Mouse (Mus musculus) lung, postnatal 14 days (tissue): Measurements from ENCODE around the gene Tsacc.

ENCODE experiments used
- DNase-seq: peaks from one replicate; pipeline ENCODE4 v3.0.0; 2021

The Tsacc gene

DNA sequence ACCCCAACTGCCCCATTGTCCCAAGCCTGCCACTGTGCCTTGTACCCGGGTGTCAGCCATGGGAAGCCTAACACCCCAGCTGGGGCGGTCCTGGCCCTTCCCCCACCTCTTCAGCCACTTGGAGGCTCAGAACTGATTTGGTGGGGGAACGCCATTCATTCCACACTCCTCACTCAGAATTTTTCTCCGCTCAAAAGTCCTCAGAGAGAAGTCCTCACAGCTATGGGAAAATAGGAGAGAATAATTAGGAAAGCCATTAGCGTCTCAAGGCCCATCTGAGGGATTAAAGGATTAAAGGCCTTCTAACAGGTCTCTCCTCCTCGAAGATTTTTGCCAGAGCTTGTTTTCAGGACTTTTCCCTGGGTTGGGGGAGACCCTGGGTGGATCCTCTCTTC lies 59.6 kb downstream of the Tsacc start:
- DNase-seq, result no peak

DNA sequence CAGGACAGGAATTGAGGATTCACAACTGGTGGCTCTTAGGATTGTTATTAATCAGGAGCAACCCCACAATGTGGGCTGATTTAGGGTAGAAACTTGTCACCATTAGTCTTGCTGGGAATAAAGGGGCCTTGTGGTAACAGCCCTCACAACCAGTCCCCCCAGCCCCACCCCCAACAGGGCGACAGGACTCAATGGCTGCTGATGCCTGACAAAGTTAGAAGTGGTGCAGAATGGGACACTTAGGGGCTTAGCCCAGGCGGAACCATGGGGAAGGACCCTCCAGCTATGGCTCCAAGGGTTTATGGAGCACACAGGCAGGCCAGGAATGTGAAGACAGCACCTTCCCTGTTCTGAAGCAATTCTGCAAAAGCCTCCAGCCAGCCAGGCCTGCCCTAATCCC lies 61.2 kb downstream of the Tsacc start:
- no peak for DNase-seq

DNA sequence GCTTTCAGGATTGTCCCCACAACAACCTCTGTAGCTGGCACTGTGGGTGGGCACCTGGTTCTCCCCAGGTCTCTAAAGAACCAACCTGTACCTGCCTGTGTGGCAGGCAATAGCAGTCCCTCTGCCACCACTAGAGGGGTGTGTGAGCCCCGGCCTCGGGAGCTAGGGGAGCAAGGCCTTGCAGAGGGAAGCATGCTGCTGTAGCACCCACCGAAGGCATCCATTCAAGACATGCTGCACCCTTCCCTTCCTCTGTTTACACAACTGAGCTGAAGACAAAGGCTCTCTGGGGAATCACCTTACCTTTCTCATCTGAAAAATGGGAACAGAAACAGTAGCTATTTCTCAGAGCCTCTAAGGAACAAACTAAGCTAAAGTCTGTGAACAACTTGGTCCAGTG lies 61.6 kb downstream of the Tsacc start:
- no peak for DNase-seq

DNA sequence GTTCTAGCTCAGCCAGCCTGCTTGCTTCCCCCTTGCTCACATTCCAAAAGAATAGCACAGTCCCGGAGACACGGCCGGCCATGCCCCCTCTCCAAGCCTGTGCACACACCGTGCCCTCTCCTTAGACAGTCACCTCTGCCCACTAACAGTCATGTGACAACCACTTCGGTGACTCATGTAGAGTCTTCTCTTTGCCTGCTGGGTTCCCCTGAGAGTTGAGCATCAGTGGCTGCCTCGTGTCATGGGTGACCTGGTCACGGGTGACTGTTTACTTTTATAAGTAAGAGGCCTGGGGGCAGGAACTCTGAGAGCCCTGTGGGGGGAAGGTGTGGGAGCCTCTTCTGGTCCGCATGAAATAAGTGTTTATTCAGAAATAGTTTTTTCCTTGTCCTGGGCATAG lies 62.8 kb downstream of the Tsacc start:
- no peak for DNase-seq

DNA sequence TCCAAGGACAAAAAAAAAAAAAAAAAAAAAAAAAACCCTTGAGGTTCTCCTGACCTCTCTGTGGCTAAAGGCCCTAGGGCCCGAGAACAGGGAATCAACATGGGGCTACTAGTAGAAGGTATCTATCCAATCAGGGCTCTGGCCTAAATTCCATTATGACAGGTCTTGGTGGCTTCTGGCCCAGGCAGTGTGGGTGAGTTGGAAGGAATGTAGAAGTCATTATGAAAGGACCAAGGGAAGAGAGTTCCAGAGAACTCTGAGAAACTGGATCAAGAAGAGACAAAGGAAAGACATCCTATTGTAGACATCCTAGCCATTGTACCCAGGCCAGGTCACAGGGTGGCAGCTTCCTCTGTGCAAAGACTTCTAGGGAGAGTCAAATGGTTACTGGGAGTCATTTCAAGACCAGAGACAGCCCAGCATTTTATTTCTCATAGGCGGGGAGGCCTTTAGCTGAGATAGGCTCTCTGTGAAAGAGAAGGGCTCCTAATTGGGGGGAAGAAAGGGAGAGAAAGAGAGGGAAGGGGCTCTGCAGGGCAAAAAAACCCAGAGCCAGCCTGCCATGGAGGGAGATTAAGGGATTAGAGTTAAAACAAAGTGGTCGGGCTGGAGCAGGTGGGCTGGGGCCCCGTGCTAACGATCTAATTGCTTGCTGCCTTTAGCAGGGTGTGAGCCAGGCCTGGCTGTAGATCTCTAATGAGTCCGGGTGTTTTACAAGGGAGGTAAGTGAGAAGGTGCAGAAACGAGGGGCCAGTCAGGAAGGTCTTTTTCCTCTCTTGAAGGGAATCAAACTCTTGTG lies 63.7 kb downstream of the Tsacc start:
- no peak for DNase-seq
